Mouse (Mus musculus) fibroblast of lung, adult 2 months (primary cell): ENCODE results near the gene Gtf3a.
A peak's percentile ranks its signal among the peaks of the same experiment; 100 is the strongest.

Experiments
- DNase-seq: peaks from one replicate; pipeline ENCODE4 v3.0.0-alpha.2; 2011; ENCODE audit warnings: low read depth

Gtf3a gene

DNA sequence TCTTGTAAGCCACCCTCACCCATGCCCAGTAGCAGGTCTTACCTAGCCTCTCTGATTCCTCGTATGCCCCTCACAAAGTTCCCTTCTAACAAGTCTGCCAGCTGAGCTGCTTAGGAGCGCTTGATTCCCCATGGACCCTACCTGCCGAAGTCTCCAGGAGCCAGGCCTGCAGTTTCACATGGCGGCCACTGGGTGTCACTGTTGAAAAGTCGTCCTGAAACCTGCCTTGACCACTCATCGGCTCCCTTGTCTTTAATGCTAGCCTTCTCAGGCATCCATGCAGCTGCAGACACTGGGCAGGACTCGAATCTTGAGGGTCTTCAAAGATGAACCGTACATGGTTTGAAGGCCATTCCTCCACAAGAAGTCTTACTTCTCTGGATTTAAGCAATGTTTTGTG is 34.8 kb downstream of the Gtf3a start:
- DNase-seq = no peak

DNA sequence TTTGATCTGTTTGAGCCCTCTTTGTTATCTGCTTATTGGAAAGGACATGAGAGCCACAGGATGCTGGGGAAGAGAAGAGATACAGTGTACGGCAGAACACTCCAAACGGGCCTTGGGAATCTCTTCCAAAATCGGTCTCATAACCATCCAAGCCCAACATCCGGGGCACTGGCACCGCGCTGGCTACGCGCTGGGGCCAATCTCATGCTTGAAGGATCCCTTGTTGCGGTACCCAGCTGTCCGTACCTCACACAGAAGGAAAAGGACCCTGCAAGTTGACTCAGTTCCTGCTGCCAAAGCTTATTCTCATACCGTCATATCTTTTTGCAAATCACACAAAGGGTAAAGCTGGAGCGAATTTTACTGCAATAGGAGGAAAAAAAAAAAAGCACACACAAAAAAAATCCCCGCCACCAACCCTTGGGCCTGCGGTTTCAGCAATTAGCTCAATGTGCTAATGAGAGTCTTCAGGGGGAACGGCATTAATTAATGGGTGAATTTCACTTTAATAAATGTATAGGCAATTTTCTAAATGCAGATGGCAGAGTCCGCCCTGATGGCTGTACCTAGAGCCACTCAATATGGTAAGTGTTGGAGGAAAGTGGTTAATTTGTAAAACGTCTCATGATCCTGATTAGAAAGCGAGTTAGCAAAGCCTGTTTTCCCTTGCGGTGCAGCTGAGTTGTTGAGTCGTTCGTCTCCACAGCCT is 37.4 kb downstream of the Gtf3a start:
- no peak for DNase-seq

DNA sequence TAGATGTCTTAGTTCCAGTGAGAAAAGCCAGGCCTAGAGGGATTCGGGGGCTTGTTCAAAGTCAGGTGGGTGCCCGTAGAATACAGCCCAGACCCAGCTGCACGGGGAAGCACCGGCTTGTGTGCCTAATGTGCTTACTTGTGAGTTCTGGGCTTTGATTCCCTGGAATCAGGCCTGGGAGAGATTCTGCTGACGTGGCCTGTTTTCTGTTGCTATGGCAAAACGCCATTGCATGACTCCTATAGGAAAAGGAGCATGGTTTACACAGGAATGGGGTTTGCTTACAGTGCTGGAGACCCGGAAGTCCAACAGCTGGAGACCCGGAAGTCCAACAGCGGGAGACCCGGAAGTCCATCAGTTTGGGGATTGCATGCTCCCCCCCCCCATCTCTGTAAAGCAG is 39.1 kb downstream of the Gtf3a start:
- no peak for DNase-seq

DNA sequence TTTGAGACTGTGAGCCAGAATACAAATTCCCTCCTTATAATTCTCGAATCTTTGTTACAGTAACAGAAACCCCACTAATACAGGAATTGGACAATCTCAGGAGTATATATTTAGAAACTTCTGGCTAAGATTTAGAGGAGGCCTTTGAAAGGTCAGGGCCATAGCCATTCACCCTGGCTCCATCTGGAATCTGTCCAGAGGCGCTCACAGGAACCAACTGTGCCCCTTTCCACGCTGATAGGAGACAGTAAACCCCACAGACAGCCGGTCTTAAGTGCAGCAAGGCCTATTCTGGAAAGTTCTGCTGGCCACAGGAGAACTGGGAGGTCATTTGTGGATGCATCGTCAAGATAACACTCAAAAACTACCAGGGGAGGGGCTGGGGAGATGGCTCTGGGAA is 40.6 kb downstream of the Gtf3a start:
- no peak for DNase-seq

DNA sequence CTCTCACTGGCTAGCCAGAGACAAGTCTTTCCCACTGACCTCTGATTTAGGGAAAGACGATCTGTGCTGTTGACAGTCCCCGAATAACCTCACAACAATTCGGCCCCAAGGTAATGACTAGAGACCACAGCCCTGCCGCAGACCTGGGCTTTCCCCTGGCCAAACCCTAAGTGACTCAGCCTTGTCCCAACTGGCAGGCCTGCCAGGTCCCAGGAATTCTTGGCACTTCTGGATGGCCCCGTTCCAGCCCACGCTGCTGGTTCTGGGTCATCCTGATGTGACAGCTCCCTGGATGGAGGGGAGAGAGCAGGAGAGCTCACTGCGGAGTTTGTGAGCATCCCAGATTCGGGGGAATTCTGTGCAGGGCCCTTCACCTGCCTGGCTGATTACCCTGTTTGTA is 45.1 kb downstream of the Gtf3a start:
- peak; percentile 35 for DNase-seq

DNA sequence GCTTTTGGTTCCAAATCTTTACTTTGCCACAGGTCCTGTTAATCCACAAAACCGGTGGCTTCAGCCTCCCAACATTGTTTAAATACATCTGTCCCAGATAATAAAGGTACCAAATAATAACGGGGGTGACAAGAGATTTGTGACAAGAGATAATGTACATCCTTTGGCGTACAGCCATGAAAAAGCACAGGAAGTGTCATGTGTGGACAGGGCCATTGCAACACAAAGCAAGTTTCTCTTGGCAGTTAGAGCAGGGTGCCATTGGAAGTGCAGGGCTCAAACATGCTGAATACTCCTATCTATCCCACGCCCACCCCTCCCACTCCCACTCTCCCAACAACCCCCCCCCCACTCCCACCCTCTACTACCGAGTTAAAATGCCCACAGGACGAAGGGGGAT is 46.5 kb downstream of the Gtf3a start:
- no peak for DNase-seq

DNA sequence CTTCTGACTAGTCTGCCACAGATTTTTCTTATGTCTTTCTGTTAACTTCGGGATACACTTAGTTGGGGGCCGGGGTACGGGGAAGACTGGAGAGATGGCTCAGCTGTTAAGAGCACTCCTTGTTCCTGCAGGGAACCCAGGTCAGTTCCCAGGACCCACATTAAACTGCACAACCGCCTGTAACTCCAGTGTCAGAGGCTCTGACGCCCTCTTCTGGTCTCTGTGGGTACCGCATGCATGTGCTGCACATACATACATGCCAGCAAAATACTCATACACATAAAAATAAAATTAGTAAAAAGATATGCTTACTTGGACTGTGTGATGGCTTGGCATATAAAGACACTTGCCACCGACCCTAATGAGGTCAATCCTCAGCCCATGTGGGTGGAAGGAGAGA is 48.4 kb downstream of the Gtf3a start:
- no peak for DNase-seq

DNA sequence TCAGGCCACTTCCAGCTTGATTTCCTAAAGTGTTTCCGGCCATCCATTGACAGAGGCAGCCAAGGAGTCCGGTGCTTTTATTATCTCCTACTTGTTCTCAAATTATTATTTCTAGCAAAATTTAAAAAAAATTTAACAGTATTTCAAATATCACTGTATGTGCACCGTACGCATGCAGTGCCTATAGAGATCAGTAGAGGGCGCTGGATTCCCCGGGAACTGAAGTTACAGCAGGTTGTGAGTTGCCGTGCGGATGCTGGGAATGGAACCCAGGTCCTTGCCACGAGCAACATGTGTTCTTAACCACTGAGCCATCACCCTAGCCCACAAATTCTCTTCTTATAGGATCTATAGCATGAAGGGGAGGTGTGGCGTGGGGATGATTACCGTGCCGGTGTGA is 50.3 kb downstream of the Gtf3a start:
- DNase-seq = no peak

DNA sequence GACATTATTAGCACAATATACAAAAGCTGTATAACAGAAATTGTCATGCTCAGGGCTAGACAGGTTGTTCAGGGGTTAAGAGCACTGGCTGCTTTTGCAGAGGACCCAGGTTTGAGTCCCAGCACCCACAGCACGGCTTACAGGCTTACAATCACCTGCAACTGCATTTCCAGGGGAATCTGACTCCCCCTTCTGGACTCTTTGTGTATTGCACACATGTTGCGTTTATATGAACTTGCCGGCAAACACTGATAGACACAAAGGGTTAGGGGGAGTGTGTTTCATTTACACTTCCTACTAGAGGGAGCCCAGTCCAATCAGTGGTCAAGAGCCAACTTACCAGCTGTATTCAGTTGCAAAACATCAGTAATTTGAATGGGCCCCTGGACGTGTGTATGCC is 52.9 kb downstream of the Gtf3a start:
- no peak for DNase-seq

DNA sequence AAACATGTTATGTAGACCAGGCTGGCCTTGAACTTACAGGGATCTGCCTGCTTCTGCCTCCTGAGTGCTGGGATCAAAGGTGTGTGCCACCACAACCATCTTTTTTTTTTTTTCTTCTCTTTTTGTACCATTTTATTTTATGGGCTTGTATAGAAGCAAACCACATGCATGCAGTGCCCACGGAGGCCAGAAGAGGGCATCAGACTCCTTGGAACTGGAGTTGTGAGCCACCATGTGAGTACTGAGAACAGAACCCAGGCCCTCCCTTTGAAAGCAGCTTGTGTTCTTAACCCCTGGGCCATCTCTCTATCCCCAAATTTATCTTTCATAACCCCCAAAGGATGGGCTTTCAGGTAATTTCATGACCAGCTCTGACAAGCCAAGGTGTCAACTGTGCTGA is 54.8 kb downstream of the Gtf3a start:
- DNase-seq = no peak
